Mouse (Mus musculus): ENCODE measurements around the gene Gipc2.
A peak's percentile ranks its signal among the peaks of the same experiment; 100 is the strongest.

Gene Gipc2

DNA sequence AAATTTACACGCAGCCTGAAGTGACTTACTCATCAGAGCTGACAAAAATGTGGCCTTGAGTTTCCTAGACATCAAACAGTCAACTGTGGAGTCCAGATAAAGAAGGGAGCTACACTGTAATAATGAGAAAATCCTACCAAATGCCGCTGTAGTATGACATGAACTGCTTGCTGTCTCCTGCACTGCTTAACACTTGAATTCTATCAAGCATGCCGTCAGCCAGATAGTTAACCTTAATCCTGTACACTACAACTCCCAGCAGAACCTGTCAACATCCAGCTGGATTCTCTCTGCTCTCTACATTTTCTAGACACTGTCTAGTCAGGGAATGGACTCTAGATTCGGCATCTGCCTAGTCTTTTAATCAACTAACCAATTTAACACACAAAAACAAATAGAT is 23.3 kb upstream of the Gipc2 start:
- peak; percentile 52 for DNase-seq

GRCm38 (mm10) chr3:152186106-152186505 is 20.1 kb upstream of the Gipc2 start:
- no peak for DNase-seq

- DNase-seq: no peak
Measured at GRCm38 (mm10) chr3:152183522-152183921, 17.5 kb upstream of the Gipc2 start.

DNA sequence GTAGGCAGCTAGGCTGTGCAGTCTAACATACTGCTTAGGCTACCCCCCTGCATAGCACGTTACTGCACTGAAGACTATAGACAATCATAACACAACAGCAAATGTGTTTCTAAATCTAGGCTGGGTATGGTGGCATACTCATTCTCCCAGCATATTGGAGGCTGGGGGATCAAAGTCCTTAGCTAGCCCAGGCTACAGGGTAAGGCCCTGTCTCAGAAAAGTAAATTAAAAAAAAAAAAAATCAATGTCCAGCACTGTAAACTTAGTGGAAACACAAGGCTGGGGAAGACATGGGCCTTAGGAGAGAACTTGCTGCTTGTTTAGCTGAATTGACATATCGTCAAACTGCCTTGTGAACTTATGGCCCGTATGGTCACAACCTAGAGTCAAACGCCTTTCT is 14.6 kb upstream of the Gipc2 start:
- no peak for DNase-seq

- no peak for DNase-seq
Measured at GRCm38 (mm10) chr3:152179285-152179684, 13.3 kb upstream of the Gipc2 start.

- DNase-seq: no peak
Measured at GRCm38 (mm10) chr3:152178816-152179215, 12.8 kb upstream of the Gipc2 start.

- DNase-seq: no peak
Measured at GRCm38 (mm10) chr3:152172322-152172935, 6.4 kb upstream of the Gipc2 start.

DNA sequence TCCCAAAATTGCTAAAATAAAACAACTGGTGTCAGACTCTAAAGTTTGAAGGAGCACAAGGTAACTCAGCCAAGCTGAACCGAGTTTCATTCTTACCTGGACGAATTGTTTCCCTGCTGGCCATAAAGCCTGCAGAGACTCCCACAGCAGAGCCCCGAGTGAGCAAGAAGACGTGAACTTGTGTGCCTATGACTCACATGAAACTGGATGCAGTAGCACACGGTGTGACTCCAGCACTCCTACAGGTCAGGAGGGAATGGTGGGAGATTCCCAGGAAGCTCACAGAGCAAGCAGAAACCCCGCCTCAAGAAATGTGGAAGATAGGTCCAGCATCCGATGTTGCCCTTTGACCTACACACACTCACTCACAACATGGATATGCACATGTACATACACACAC is 5.8 kb upstream of the Gipc2 start:
- DNase-seq: no peak

GRCm38 (mm10) chr3:152171236-152171635 is 5.2 kb upstream of the Gipc2 start:
- DNase-seq: no peak

GRCm38 (mm10) chr3:152170407-152170806 is 4.4 kb upstream of the Gipc2 start:
- no peak for DNase-seq

GRCm38 (mm10) chr3:152168007-152168406 is 2.0 kb upstream of the Gipc2 start:
- no peak for DNase-seq

DNA sequence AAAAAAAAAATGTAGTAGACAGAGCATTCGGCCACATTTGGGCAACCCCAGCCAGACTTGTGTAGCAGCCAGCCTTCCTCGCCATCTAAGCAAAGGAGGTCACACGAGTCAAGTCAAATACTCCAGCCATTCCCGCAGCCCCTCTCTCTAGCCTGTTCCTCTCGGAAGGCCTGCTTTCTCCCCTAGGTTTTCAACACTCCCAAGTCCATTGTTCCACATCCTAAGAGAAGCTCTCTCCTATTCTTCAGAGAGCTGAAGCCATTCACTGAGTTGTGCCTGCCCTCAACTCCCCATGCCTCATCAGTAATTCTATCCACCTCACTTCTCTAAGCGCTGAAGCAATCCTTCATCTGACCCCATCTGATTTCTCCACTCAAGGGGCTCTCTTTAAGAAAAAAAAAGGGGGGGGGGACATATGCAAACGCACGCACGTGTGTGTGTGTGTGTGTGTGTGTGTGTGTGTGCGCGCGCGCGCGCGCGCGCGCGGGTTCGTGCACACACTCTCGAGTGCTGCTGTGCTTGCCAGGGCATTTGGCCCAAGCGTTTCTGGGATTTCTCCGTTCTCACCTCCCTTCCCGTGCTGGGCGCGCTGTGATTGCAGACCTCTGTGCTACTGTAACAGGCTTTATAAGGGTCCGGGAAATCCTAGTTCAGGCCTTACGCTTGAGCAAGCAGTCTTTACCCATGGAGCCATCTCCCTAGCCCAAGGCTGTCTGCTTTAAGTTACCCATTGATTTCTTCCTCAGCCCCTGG is 845 bp upstream of the Gipc2 start:
- no peak for DNase-seq

DNA sequence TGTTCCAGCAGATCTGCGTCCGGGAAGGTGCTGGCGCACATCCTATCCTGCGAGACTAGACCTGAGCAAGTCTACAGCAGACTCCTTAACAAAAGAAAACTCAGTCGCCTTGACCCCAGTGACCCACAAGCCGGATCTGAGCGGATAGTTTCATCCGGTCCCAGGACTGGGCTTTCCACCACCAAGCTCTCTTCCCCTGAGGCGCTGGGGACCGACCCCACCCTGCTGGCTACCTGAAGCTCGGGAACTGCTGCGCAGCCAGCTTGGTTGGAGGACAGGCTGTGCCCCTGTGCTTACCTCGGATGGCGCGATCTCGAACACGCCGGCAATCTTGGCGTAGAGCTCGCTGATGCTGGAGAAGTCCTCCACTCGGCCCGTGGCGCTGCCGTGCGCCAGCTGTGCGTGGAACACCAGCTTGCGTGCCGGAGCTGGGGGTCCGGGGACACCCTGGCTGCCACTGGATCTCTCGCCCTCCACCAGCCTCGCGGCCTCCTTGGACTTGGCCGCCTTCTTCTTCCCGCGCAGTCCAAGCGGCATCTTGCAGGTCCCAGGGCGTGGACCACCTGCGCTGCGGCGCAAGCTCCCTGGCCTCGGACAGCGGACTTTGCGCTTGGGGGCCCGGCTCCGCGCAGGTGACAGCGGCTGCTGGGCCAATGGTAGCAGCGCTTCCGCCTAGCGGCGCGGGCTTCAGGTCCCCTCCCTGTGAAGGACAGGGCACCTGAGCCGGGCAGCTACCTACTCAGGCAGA is 505 bp downstream of the Gipc2 start:
- DNase-seq: peak; percentile 82

- DNase-seq: no peak
Measured at GRCm38 (mm10) chr3:152165014-152165350, 1.0 kb downstream of the Gipc2 start.

GRCm38 (mm10) chr3:152163320-152163719 is 2.7 kb downstream of the Gipc2 start:
- no peak for DNase-seq

GRCm38 (mm10) chr3:152160607-152161006 is 5.4 kb downstream of the Gipc2 start:
- DNase-seq: no peak

GRCm38 (mm10) chr3:152159321-152159720 is 6.7 kb downstream of the Gipc2 start:
- no peak for DNase-seq

GRCm38 (mm10) chr3:152158344-152159291 is 7.4 kb downstream of the Gipc2 start:
- DNase-seq: no peak

DNA sequence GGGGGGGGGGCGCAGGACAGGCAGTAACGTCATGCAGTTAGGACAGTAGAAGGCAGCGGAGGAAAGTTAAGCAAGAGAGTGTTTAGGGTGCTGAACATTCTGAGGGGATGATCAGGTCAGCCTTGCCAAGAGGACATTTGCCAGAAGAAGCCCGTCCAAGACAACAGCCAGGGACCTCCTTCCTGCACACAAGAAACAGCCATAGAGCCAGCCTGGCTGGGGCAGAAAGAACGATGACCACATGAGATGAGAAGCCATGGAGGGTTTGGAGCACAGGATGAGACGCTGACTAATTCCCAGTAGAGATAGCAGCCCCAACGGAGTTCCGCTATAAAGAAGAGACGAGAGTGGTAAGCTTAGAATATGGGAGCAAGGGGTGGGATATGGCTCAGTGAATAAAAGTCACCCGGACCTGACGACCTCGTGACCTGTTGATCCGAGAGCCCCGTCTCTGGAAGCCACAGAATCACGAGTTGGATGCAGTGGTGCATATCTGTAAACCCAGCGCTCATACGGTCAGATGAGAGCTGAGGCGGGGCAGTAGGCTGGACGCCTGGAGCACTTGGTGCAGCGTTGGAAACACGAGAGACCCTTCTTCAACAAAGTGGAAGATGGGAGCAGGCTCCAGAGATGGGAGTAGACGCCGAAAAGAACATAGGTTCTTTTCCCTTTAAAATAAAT is 9.1 kb downstream of the Gipc2 start:
- DNase-seq: peak; percentile 76

GRCm38 (mm10) chr3:152155296-152155948 is 10.6 kb downstream of the Gipc2 start:
- no peak for DNase-seq

- no peak for DNase-seq
Measured at GRCm38 (mm10) chr3:152154095-152154494, 11.9 kb downstream of the Gipc2 start.

- DNase-seq: no peak
Measured at GRCm38 (mm10) chr3:152153152-152153551, 12.9 kb downstream of the Gipc2 start.
